Mouse (Mus musculus): ENCODE results near the gene Ccdc71. TPM values are rescaled to one million over a fixed set of nuclear protein-coding genes. Genes with fewer than 3 reads are reported as not detected.

Ccdc71 gene
- total RNA-seq (2018; cell fraction: chromatin; rRNA removed) = 10 to 100 TPM in 14 of 26 experiments, 1 to 10 TPM in 12; 3.7 to 17.3 (median 10.7) TPM
- total RNA-seq (2018; cell fraction: cytosol; rRNA removed) = 10 to 100 TPM; 11.5 to 24.8 (median 18.2) TPM
- 10 to 100 TPM in 16 of 26 experiments, 1 to 10 TPM in 10; 5.2 to 53.5 (median 12.9) TPM for total RNA-seq (2018; cell fraction: nucleus; rRNA removed)
- polyA plus RNA-seq (2018) = 15.8 to 26.5 TPM (median 19.0 TPM) in 3 replicates

DNA sequence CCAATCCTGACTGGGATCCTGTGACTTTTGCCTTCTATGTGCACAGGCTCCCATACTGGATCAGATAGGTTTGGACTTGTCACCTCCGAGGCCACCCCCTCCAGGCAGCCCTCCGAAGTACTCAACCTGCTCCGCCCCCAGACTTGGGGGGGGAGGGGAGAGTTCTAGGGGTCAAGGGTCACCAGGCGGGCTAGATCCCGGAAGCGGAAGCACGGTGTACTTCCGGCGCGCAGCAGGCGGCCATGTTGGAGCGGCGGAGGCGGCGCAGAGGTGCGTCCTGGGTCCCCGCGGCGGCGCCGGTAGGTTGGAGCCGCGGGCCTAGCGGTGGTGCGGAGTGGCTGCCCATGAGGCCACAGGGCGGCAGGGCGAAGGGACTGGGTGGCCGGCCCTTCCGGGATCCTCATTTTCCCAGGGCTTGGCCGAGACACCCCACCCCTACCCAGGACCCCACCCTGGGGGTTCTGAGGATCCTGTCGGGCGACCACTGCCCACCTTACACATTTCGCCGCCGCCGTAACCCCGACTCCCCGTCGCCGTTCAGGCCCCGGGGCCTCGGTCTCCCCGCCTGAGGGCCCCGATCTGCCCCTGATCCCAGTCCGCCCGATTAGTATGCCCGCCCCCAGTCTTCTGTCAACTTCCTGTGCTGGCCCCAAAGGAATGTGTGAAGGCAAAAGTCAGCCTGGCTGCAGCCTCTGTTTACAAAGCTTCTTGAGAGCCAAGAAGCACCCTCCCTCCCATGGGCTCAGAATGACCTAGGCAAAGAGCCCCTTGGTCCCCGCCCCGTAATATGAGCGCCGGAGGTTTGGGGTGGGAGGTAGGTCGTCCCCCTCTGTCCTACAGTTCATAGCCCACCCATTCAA, at the start of gene Ccdc71:
Gene Ccdc71, plus strand, starts transcription at position 209 of the 860 bp plus-strand sequence.
- Histone ChIP-seq H3K4me3 (ENCODE audit: inconsistent target) (peak within 1 kb of the TSS; percentile 89), H3K27ac (peak within 1 kb of the TSS; percentile 29; the same call in 1 of the 2 replicates), H3K79me2 (ENCODE audit: inconsistent target) (peaks cover 37% of the 10 kb centered on the region), H3K36me3 (ENCODE audit: inconsistent target) (peaks cover 28% of the 10 kb centered on the region)
- WGBS (ENCODE audit: missing documents) = under 1% methylated on average over 39 of the region's 52 CpGs

DNA sequence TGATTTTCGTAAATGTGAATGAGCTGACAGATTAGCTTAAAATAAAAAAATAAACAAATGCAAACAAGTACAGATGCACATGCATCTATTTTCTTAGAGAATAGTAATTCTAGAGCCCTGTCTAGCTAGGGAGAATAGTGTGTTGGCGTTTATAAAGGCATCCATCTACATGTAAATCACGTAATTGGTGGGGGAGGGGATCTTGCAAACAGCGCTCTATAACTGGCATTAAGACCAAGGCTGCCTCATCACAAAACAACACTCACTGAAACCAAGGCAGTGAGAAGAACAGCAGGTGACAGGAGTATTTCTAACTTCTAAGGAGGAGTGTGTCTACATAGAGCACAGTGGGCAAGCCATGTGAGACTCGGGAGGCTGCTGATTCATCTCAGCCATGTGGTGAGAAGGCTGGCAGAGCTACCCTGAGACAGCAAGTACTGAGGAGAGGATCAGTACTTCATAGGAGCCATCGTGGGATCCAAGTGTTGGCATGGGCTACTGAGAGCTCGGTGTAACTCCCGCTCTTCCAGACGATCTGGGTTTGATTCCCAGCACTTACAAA, 48.9 kb upstream of the Ccdc71 start:
- H3K27ac ChIP-seq = no peak overlapping the region
- no peak overlapping the region for H3K4me3 ChIP-seq (ENCODE audit: inconsistent target)
- no peaks in the 10 kb centered on the region for H3K36me3 ChIP-seq (ENCODE audit: inconsistent target)
- H3K79me2 ChIP-seq (ENCODE audit: inconsistent target) = no peaks in the 10 kb centered on the region
- WGBS (ENCODE audit: missing documents) = 85% methylated on average over 9 of the region's 9 CpGs

DNA sequence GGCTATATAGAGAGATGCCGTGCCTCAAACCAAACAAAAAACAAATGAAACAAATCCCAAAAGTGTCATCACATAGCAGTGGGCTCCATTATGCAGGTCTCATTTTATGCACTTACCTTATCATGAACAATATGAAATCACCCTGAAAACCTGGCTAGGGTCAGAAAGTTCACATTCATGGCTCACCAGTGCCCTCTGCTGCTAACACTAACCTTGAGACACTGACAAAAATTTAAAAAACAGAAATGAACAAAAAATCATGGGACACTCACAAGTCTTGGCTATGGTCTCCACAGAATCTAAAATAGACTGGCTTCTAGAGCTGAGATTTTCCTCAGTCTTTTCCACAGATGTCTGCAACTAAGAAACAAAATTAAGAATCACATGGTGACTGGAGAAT, 48.1 kb upstream of the Ccdc71 start:
- Histone ChIP-seq H3K27ac (no peak overlapping the region), H3K4me3 (ENCODE audit: inconsistent target) (no peak overlapping the region), H3K36me3 (ENCODE audit: inconsistent target) (no peaks in the 10 kb centered on the region), H3K79me2 (ENCODE audit: inconsistent target) (no peaks in the 10 kb centered on the region)
- WGBS (ENCODE audit: missing documents) = 100% methylated on average over 1 of the region's 1 CpGs

DNA sequence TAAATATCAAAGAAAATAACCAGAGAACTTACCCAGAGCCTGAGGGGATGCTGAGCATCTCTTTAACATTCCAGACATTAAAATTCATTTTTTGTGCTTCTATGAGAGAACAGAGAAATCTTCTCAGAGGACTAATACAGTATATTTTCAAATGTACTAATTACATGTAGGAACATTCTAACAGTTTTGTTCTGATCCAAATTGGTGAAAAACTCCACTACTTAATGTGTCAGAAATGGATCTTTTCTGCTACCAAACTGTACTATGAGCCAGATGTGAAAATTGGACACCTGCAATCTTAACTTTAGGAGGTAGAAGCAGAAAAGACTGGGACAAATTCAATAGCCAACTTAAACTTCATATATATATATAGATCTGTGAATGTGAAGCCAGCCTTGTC, 31.9 kb upstream of the Ccdc71 start, which contains the start of gene Ccdc36:
Gene Ccdc36, minus strand, starts transcription at position 101 of the 400 bp plus-strand sequence.
- H3K27ac ChIP-seq = no peak within 1 kb of the TSS
- no peaks in the 10 kb centered on the region for H3K79me2 ChIP-seq (ENCODE audit: inconsistent target)
- H3K4me3 ChIP-seq (ENCODE audit: inconsistent target) = no peak within 1 kb of the TSS
- no peaks in the 10 kb centered on the region for H3K36me3 ChIP-seq (ENCODE audit: inconsistent target)

DNA sequence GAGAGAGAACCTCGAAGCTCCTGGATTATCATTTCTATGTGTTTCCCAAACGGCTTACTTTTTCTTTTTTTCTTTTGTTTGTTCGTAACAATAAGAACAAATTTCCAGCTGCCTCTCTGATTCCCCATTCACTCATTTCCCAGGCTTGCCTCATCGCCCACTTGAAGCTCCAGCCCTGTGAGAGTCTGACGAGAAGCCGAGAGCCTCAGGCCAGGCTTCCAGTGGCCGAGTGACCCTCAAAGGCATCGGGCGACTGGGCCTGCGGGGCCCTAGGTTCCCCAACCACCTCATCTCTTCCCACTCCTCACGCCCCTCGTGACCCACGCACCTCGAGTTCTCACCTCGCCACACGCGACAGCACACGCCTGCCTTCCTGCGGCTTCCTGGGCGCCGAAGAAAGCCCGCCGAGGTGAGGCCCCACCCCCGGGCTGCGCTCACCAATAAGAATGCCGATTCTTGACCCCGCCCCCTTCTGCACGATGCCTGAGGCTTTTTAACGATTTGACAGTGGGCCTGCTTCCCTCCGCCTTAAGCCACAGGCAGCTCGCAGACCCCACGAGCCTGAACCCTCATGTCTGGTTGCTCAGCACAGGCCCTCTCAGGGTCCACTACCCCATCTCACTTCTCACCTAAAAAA, 28.8 kb upstream of the Ccdc71 start:
- 60% methylated on average over 32 of the region's 32 CpGs for whole genome bisulfite sequencing (ENCODE audit: missing documents)
- Histone ChIP-seq H3K4me3 (ENCODE audit: inconsistent target) (no peak overlapping the region), H3K79me2 (ENCODE audit: inconsistent target) (no peaks in the 10 kb centered on the region), H3K36me3 (ENCODE audit: inconsistent target) (no peaks in the 10 kb centered on the region), H3K27ac (no peak overlapping the region)

DNA sequence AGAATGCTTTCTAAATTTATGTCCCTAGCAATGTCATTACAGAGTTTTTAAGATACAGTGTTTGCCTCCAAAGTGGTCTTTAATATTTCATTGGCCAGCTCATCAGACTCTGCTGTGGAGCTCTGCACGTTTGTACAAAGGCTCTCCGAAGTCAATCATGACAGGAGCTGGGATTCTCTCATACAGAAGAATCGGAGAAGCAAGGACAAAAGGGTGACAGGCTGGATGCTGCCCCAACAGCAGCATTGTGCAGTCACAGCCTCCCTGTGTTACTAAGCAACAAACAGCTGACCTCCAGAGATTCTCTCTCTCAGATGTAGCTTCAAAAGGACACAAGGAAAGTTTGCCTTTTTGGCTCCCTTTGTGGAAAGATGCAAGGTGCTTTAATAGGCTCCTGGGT, 24.1 kb upstream of the Ccdc71 start, which contains the start of gene BC048562:
Gene BC048562, plus strand, starts transcription at position 301 of the 400 bp plus-strand sequence.
- 91% methylated on average over 3 of the region's 3 CpGs for WGBS (ENCODE audit: missing documents)
- Histone ChIP-seq H3K4me3 (ENCODE audit: inconsistent target) (no peak within 1 kb of the TSS), H3K79me2 (ENCODE audit: inconsistent target) (no peaks in the 10 kb centered on the region), H3K36me3 (ENCODE audit: inconsistent target) (no peaks in the 10 kb centered on the region), H3K27ac (no peak within 1 kb of the TSS)

DNA sequence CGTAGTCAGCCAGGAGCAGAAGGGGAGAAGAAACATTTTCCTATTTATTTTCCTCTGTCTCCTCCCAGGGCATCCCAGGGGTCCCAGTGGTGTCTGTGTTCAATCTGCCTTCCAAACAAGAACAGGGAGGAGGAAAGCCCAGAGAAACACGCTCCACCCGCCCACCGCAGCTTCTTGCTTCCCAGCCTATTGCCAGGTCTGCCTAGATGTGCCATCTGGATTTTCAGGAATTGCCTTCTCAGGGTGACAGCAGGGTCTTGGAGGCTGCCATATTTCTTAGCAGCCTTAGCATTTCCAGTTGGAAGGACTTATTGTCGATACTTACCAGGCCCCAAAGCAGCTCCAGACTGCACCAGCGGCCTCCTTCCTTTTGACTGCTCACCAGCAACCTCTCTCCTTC, 21.2 kb upstream of the Ccdc71 start:
- H3K4me3 ChIP-seq (ENCODE audit: inconsistent target) = no peak overlapping the region
- 96% methylated on average over 6 of the region's 6 CpGs for WGBS (ENCODE audit: missing documents)
- no peak overlapping the region for H3K27ac ChIP-seq
- no peaks in the 10 kb centered on the region for H3K79me2 ChIP-seq (ENCODE audit: inconsistent target)
- H3K36me3 ChIP-seq (ENCODE audit: inconsistent target) = no peaks in the 10 kb centered on the region

DNA sequence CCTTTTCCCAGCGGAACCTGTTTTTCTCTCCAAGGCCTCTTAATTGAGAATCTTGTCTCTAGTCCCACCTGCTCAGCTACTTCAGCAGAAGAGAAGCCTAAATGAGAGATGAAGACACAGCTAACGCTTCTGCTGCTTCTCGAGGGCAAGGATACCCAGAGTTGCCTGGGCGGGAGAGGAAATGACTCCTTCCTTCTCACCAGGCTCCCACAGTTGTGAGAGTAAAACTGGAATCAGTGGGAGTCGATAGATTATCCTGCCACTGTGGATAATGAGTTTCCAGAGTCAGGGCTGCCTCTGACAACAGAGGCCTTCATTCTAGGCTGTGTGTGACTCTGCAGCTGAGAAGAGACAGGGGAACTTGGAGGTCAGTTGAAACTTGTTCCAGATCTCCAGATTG, 19.8 kb upstream of the Ccdc71 start:
- 84% methylated on average over 5 of the region's 5 CpGs for WGBS (ENCODE audit: missing documents)
- Histone ChIP-seq H3K79me2 (ENCODE audit: inconsistent target) (no peaks in the 10 kb centered on the region), H3K27ac (no peak overlapping the region), H3K4me3 (ENCODE audit: inconsistent target) (no peak overlapping the region), H3K36me3 (ENCODE audit: inconsistent target) (no peaks in the 10 kb centered on the region)

DNA sequence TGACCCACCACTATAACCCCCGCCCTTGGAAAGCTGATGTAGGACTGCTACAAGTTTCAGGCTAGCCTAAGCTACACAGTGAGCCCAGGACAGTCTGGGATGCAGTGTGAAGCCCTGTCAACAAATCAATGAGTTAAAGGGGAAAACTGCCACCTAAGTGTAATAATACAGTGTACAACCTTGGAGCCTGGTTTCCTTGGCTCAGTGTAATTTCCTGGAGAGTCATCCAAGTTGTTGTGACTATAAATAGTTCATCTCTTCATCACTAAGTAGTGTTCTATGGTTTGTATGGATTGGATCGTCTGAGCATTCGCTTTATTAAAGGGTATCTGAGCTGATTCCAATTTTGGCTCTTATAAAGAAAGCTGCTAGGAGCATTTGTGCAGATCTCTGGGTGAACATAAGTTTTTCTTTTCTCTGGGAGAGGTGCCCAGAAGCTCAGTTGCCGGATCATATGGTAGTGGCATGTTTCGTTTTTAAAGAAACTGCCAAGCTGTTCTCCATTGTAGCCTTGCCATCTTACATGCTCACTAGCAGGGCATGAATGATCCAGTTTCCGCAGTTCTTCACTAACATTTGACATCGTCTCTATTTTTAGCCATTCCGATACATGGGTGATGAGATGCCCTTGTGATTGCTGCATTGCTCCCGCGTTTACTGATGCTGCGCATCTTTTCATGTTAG, 18.9 kb upstream of the Ccdc71 start:
- whole genome bisulfite sequencing (ENCODE audit: missing documents) = 94% methylated on average over 11 of the region's 11 CpGs
- no peak overlapping the region for H3K27ac ChIP-seq
- H3K4me3 ChIP-seq (ENCODE audit: inconsistent target) = no peak overlapping the region
- H3K36me3 ChIP-seq (ENCODE audit: inconsistent target) = no peaks in the 10 kb centered on the region
- no peaks in the 10 kb centered on the region for H3K79me2 ChIP-seq (ENCODE audit: inconsistent target)

DNA sequence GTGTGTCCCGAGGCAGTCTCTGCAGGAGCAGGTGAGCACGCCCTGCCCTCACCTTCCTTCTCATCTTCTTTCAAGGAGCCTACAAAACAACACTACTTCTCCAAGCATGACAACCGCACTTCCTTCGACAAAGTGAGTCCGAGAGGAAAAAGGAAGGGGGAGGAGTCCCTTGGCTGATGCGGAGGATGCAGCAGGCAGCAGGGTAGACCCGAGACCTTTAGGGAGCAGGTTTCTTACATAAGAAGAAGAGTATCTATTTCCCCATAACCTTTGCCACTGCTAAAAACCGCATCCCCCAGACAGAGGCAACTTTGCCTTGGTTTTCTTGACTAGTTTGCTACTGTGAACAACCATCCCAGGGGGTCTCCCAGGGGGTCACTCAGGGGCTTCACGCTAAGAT, 15.2 kb upstream of the Ccdc71 start:
- Histone ChIP-seq H3K79me2 (ENCODE audit: inconsistent target) (no peaks in the 10 kb centered on the region), H3K4me3 (ENCODE audit: inconsistent target) (no peak overlapping the region), H3K36me3 (ENCODE audit: inconsistent target) (no peaks in the 10 kb centered on the region), H3K27ac (no peak overlapping the region)
- 27% methylated on average over 9 of the region's 9 CpGs for WGBS (ENCODE audit: missing documents)

DNA sequence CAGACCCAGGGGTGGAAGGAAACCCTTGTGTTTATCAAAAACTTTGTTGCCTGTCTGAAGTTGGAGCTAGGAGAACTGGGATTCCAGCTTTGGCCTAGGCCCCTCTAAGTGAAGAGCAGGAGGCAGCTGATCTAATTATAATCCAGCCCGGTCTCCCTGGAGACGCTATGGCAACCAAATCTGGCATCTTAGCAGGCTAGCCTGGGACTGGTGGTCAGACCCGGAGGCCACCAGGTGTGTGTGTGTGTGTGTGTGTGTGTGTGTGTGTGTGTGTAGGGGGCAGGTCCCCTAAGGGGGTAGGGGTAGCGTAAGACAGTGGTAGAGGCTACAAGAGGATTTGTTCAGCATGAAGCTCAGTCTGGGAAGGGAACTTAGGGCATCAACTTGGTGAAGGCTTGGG, 10.5 kb upstream of the Ccdc71 start:
- no peak overlapping the region for H3K4me3 ChIP-seq (ENCODE audit: inconsistent target)
- H3K36me3 ChIP-seq (ENCODE audit: inconsistent target) = no peaks in the 10 kb centered on the region
- 76% methylated on average over 4 of the region's 4 CpGs for WGBS (ENCODE audit: missing documents)
- no peaks in the 10 kb centered on the region for H3K79me2 ChIP-seq (ENCODE audit: inconsistent target)
- H3K27ac ChIP-seq = no peak overlapping the region

DNA sequence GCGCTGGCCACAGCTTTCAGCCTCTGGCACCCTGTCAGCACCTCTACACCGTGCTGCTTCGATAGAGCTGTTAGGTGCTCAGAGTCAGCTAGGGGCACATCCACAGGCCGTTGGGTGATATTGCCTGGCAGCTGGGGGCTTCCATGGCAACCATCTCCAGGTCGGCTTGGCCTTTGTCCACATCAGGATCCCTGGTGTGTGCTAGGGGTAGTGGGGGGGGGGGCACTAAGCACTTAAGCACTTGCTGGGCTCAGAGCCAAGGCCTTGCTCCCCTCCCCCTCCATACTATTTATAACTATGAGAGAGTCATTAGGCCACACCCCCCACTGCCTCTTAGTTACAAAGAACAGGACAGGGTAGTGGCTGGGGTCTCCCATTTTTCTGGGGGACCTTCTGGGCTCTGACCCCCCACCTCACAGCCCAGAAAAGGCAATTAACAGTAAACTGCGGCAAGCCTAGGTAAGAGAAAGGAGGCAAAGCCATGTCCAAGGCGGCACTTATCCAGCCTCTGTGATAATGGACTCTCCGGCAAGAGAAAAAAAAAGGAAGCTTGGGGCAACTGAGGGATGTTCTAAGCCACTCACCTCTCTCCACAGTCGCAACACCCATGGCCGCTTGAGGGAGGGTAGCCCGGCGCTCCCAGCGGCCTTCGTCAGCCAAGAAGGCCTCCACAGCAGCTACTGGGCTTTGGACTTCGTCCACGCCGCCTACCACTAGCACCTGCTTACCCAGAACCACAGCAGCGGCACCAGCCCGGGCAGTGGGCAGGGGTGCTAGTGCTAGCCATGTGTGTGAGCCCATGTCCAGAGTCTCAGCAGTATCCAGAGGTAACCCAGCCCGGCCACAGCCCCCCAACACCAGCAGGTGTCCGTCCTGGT, 9.8 kb upstream of the Ccdc71 start:
- H3K36me3 ChIP-seq (ENCODE audit: inconsistent target) = no peaks in the 10 kb centered on the region
- H3K4me3 ChIP-seq (ENCODE audit: inconsistent target) = no peak overlapping the region
- no peaks in the 10 kb centered on the region for H3K79me2 ChIP-seq (ENCODE audit: inconsistent target)
- WGBS (ENCODE audit: missing documents) = 66% methylated on average over 21 of the region's 21 CpGs
- H3K27ac ChIP-seq = no peak overlapping the region

DNA sequence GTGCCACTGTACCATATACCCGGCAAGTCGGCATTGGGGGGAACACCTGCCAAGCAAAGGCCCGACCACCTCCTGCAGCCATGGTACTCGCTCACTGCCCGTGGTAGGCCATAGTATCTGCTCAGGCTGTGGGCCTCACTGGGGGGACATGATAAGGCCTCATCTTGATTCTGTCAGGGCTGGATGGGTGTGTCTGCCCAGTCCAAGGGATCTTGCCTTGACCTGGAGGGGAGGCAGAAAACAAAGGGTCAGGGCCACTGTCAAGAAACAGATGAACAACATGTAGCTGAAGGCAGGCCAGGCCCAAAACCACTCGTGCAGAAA, 9.2 kb upstream of the Ccdc71 start:
- 96% methylated on average over 6 of the region's 6 CpGs for WGBS (ENCODE audit: missing documents)
- Histone ChIP-seq H3K4me3 (ENCODE audit: inconsistent target) (no peak overlapping the region), H3K27ac (no peak overlapping the region), H3K79me2 (ENCODE audit: inconsistent target) (no peaks in the 10 kb centered on the region), H3K36me3 (ENCODE audit: inconsistent target) (no peaks in the 10 kb centered on the region)

Measured in macrophage (primary cell).